Mouse (Mus musculus): ENCODE data around the gene Otud3. TPM values are rescaled to one million over a fixed set of nuclear protein-coding genes. Genes with fewer than 3 reads are reported as not detected.

Otud3 gene
- polyA plus RNA-seq, 1 experiment from 2014 or later, result 3.7 TPM

DNA sequence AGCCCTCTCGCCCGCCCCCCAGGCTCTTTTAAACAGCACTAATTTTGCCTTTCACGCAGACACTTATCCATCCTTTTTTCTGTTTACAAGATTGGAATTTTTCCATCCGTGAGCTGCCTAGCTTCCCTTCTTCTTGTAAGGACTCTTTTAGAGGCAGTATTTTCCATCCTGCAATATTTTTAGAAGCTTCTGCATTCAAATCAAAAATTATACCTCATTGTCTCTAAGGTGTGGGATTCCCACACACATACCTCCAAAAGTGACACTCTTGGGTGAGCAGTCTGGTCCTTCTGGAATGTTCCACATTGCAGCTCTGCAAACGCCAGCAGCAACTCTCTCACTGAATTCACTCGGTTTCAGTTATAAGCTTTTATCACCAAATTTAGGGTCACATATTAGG lies 60.8 kb downstream of the Otud3 start:
- no peak for ATAC-seq (ENCODE audit: insufficient read depth, low FRiP score)
- H3K4me2 ChIP-seq (ENCODE audit: low read depth, low read length), result no peak overlapping the region
- H3K27ac ChIP-seq (ENCODE audit: low read length), result no peak overlapping the region
- H3K9ac ChIP-seq (ENCODE audit: low read length), result no peak overlapping the region
- H3K4me1 ChIP-seq (ENCODE audit: control insufficient read depth, insufficient read depth, low read length), result no peaks in the 10 kb centered on the region
- H3K36me3 ChIP-seq (ENCODE audit: control insufficient read depth, insufficient read depth, low read length), result no peaks in the 10 kb centered on the region
- 66% methylated on average over 6 of the region's 6 CpGs for WGBS
- H3K4me3 ChIP-seq (replicated peaks; ENCODE audit: low read length), result no peak overlapping the region
- no peaks in the 10 kb centered on the region for H3K27me3 ChIP-seq (ENCODE audit: control insufficient read depth, insufficient read depth, low read length)
- no peaks in the 10 kb centered on the region for H3K9me3 ChIP-seq (replicated peaks; ENCODE audit: control insufficient read depth, low read length)

DNA sequence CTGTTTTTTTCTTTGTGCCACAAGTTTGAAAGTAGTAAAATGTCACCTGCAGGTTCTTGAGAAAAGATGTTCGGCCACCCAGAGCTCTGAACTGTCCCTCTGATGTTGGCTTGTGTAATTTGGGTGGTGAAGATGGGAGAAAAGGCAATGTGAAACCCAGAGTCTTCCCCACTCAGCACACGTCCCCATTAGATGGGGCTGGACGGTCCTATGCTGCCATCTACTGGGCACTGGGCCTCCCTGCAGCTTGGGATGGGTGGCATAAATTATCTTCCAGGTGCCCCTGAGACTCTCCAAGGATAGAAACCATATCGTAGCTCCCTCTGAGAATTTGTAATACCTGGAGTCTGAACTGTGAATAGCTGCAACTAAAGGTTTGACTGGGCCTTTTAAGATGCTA lies 62.3 kb downstream of the Otud3 start:
- Histone ChIP-seq H3K4me3 (replicated peaks; ENCODE audit: low read length) (no peak overlapping the region), H3K4me1 (ENCODE audit: control insufficient read depth, insufficient read depth, low read length) (no peaks in the 10 kb centered on the region), H3K27me3 (ENCODE audit: control insufficient read depth, insufficient read depth, low read length) (no peaks in the 10 kb centered on the region), H3K4me2 (ENCODE audit: low read depth, low read length) (no peak overlapping the region), H3K9ac (ENCODE audit: low read length) (no peak overlapping the region), H3K36me3 (ENCODE audit: control insufficient read depth, insufficient read depth, low read length) (no peaks in the 10 kb centered on the region), H3K27ac (ENCODE audit: low read length) (no peak overlapping the region), H3K9me3 (replicated peaks; ENCODE audit: control insufficient read depth, low read length) (no peaks in the 10 kb centered on the region)
- ATAC-seq (ENCODE audit: insufficient read depth, low FRiP score), result peak; percentile 58; the same call in 1 of the 2 replicates
- WGBS, result 6% methylated on average over 4 of the region's 4 CpGs

Other genes with a start within 250 kb of the Otud3 start
- gene Pla2g2c, start 189.2 kb downstream of the Otud3 start, polyA plus RNA-seq (2015; fragmentation: Nextera tagmentation; extraction: Ambion mirVana), result 0.14 and 0.18 TPM in 2 replicates
- 0.74 and 0.85 TPM in 2 replicates for gene Ubxn10, start 176.8 kb downstream of the Otud3 start, polyA plus RNA-seq (2015; fragmentation: Nextera tagmentation; extraction: Ambion mirVana)
- gene Pla2g2f, start 156.3 kb downstream of the Otud3 start, polyA plus RNA-seq (2015; fragmentation: Nextera tagmentation; extraction: Ambion mirVana), result 2.0 and 3.6 TPM in 2 replicates
- gene Pla2g2d, start 138.2 kb downstream of the Otud3 start, polyA plus RNA-seq (2015; fragmentation: Nextera tagmentation; extraction: Ambion mirVana), result 0.61 and 0.80 TPM in 2 replicates
- 0.37 and 0.45 TPM in 2 replicates for gene Pla2g5, start 50.5 kb downstream of the Otud3 start, polyA plus RNA-seq (2015; fragmentation: Nextera tagmentation; extraction: Ambion mirVana)
- not detected in 2 replicates for gene Gm13030, start 40.0 kb downstream of the Otud3 start, polyA plus RNA-seq (2015; fragmentation: Nextera tagmentation; extraction: Ambion mirVana)
- not detected in 2 replicates for gene Pla2g2e, start 36.0 kb downstream of the Otud3 start, polyA plus RNA-seq (2015; fragmentation: Nextera tagmentation; extraction: Ambion mirVana)
- gene Rnf186, start 53.2 kb upstream of the Otud3 start, polyA plus RNA-seq (2015; fragmentation: Nextera tagmentation; extraction: Ambion mirVana), result 19.3 and 25.1 TPM in 2 replicates
- 12.7 and 16.4 TPM in 2 replicates for gene Tmco4, start 58.9 kb upstream of the Otud3 start, polyA plus RNA-seq (2015; fragmentation: Nextera tagmentation; extraction: Ambion mirVana)
- not detected in 2 replicates for gene Htr6, start 161.6 kb upstream of the Otud3 start, polyA plus RNA-seq (2015; fragmentation: Nextera tagmentation; extraction: Ambion mirVana)
- gene Nbl1, start 179.0 kb upstream of the Otud3 start, polyA plus RNA-seq (2015; fragmentation: Nextera tagmentation; extraction: Ambion mirVana), result 47.3 and 48.8 TPM in 2 replicates
- 442 and 560 TPM in 2 replicates for gene Minos1, start 217.2 kb upstream of the Otud3 start, polyA plus RNA-seq (2015; fragmentation: Nextera tagmentation; extraction: Ambion mirVana)